Mouse (Mus musculus): ENCODE results near the gene Tcerg1l. TPM values are rescaled to one million over a fixed set of nuclear protein-coding genes. Genes with fewer than 3 reads are reported as not detected.

Gene Tcerg1l
- polyA plus RNA-seq, 1 experiment: not detected

GRCm38 (mm10) chr7:138205124-138205523 lies 192.4 kb downstream of the Tcerg1l start:
- TF ChIP-seq GATA1 (IDR thresholded peaks at IDR 0.05; ENCODE audit: low read length): no peak

- no peak for TF ChIP-seq GATA1 (IDR thresholded peaks at IDR 0.05; ENCODE audit: low read length)
Measured at GRCm38 (mm10) chr7:138202162-138202832, 195.2 kb downstream of the Tcerg1l start.

GRCm38 (mm10) chr7:138199333-138200058 lies 198.0 kb downstream of the Tcerg1l start:
- TF ChIP-seq GATA1 (IDR thresholded peaks at IDR 0.05; ENCODE audit: low read length): no peak

GRCm38 (mm10) chr7:138196139-138196538 lies 201.4 kb downstream of the Tcerg1l start:
- no peak for TF ChIP-seq GATA1 (IDR thresholded peaks at IDR 0.05; ENCODE audit: low read length)

GRCm38 (mm10) chr7:138184197-138184596 lies 213.3 kb downstream of the Tcerg1l start:
- no peak for TF ChIP-seq GATA1 (IDR thresholded peaks at IDR 0.05; ENCODE audit: low read length)

GRCm38 (mm10) chr7:138182216-138182615 lies 215.3 kb downstream of the Tcerg1l start:
- TF ChIP-seq GATA1 (IDR thresholded peaks at IDR 0.05; ENCODE audit: low read length): no peak

GRCm38 (mm10) chr7:138178617-138179016 lies 218.9 kb downstream of the Tcerg1l start:
- no peak for TF ChIP-seq GATA1 (IDR thresholded peaks at IDR 0.05; ENCODE audit: low read length)

GRCm38 (mm10) chr7:138176026-138176425 lies 221.5 kb downstream of the Tcerg1l start:
- TF ChIP-seq GATA1 (IDR thresholded peaks at IDR 0.05; ENCODE audit: low read length): no peak

GRCm38 (mm10) chr7:138170389-138170788 lies 227.1 kb downstream of the Tcerg1l start:
- no peak for TF ChIP-seq GATA1 (IDR thresholded peaks at IDR 0.05; ENCODE audit: low read length)
